Mouse (Mus musculus) brain, embryonic 14.5 days (tissue): ENCODE data around the gene Fmo1. TPM values are rescaled to one million over a fixed set of nuclear protein-coding genes. Genes with fewer than 3 reads are reported as not detected.

Experiments
- DNase-seq: peaks from one replicate; pipeline ENCODE4 v3.0.0-alpha.2; 2011; ENCODE audit warnings: low read depth
- CTCF ChIP-seq: fragments of 200-500 bp; IDR thresholded peaks from 2 replicates; pipeline ENCODE4 v1.5.1; 2012; ENCODE audit warnings: inconsistent platforms, mild to moderate bottlenecking, moderate library complexity, borderline replicate concordance; ENCODE audit not compliant: insufficient read depth, insufficient read length; ENCODE audit errors: extremely low read depth
- POLR2A ChIP-seq: fragments of 200-500 bp; IDR thresholded peaks from 2 replicates; pipeline ENCODE4 v1.6.1; 2012; ENCODE audit warnings: mild to moderate bottlenecking, inconsistent platforms, borderline replicate concordance; ENCODE audit not compliant: poor library complexity, insufficient read depth, insufficient read length, severe bottlenecking; ENCODE audit errors: extremely low read depth
- polyA plus RNA-seq: library from polyadenylated mRNA; depleted of rRNA; stranded (reverse); fragments of >200 nt; gene quantifications from 2 replicates; pipeline ENCODE4 v1.2.3, GENCODE M21; 2012; rRNA removed

Fmo1 gene
- polyA plus RNA-seq = 25.5 and 38.2 TPM in 2 replicates

- DNase-seq = no peak
- TF ChIP-seq CTCF = no peak
- no peak for TF ChIP-seq POLR2A
Measured at GRCm38 (mm10) chr1:162866280-162866681, at the start of gene Fmo1. Gene Fmo1 (minus strand): TSS chr1:162866610.

- DNase-seq = no peak
Measured at GRCm38 (mm10) chr1:162914932-162915556, 48.6 kb upstream of the Fmo1 start.

GRCm38 (mm10) chr1:162912085-162912484 is 45.7 kb upstream of the Fmo1 start:
- no peak for DNase-seq
- TF ChIP-seq CTCF (no peak), POLR2A (no peak)

More at GRCm38 (mm10) chr1:162914932-162915556, 48.6 kb upstream of the Fmo1 start:
- TF ChIP-seq CTCF (no peak), POLR2A (no peak)

DNA sequence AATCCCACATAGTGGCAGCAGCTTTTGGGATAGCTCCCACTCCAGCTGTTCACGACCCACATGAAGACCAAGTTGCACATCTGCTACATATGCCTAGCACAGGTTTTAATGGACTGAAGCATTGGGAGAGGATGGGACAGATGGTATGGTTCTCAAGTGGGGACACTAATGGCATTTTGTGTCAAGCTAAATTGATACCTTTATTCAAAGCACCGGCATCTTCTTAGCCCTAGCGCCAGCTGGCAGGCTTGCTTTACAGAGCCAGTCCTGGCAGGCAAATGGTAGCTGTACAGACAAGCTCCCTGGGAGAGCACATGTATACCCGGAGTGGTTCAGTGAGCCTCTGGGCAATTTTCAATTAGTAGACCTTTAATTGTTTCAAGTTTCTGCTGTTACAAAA is 35.5 kb upstream of the Fmo1 start:
- TF ChIP-seq POLR2A = no peak
- TF ChIP-seq CTCF = no peak
- DNase-seq = peak; percentile 77

DNA sequence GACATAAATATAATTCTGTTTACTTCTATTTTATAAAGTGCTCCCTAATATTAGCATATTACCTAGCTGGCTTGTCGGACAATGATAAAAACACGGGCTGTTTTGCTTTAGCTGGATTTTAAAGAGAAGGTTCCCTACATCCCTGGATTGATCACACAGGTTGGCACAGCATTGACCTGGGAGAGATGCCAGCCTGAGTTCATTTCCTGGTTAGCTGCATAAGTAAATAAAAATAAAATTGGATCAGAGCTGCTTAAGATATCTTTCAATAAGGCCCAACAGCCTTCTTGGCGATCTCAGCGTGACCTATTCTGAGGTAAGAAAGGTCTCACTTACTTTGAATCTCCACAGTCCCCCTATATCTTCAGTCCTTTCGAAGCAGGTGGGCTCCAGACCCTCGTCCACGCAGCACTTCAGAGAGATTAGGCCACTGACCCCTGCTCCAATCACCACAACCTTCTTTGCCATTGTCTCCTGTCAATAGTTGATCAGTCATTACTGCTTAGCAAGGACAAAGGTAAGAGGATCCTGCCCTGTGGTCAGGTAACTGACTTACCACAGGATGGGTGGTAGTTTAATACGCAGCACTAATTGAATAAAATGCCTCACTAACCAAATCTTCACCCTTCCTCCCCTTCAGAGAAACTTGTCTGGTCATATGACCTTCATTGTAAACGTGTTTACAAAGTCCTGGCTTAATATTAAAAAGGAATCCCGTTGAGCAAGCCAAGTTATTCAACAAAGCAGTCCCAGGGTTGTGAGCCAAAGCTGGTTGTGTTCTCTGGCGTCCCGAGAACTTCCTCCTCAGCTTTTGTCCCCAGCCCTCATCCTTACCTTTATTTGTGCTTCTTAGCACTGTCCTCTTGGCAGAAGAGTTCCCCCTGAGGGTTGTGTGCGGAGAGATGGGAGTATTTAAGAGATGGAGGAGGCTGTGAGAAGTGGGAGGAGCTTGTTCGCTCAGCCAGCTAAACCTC is 31.7 kb upstream of the Fmo1 start, which contains the start of gene Fmo2:
Gene Fmo2, minus strand, starts transcription at position 889 of the 974 bp plus-strand sequence.
- DNase-seq = no peak
- TF ChIP-seq POLR2A (no peak), CTCF (no peak)

DNA sequence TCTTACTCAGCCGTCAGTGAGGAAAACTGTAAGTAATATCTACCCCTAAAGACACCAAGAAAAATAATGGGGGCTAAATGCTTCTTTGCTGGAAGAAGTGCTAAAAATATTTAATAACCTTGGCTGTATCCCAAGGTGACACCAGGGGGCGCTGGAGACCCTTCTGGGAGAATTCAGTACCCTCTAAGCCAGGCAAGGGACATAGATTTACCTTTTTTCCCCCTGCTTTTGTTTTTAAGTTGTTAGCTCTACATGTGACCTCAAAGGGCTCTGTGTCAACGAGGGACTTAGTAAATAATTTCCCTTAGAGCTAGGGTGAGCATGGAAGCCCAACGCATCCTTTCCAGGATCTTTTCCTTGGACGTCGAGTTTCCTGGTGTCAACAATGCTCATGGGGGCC is 29.5 kb upstream of the Fmo1 start:
- DNase-seq = peak; percentile 76
- TF ChIP-seq CTCF (peak; percentile 73; the same call in 1 of the 2 replicates), POLR2A (no peak)

DNA sequence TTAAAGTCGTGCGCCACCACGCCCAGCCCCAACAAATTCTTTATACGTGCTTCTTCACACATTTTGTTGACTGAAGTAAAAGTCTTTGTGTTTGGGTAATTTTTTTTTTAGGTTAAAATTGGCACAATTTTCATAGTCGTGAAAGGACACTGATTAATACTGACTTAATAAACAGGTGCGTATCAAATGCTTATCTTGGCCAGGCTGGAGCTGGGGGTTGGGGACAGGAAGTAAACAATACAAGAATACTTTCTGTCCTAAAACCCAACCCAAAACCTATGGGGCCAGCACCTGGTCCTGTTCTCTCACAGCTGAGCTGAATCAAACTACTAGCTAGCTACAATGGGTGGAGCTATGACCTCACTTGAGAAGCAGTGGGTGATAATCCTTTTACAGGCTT is 26.6 kb upstream of the Fmo1 start:
- no peak for DNase-seq
- TF ChIP-seq CTCF (no peak), POLR2A (no peak)

DNA sequence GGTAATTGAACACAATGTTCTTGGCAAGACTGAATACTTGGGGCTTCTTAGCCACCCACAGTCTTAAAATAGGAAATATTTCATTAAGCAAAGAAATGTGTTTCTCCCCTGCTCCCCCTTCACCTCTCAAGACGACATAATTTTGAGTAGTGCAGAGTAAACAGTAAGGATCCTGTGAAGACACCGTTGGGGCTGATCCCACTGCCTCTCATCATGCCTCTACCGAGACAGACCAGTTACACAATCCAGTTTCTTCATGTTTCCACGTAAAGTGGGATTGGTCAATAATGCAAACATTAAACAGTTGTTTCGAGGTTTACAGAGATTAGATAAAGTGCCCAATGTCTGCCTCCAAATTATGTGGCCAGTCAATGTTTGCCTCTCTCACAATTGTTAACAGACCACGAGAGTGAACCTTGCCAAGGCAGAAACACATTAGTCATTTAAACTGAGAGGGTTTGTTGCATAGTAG is 25.6 kb upstream of the Fmo1 start:
- TF ChIP-seq POLR2A = no peak
- DNase-seq = no peak

GRCm38 (mm10) chr1:162888646-162889045 is 22.2 kb upstream of the Fmo1 start:
- TF ChIP-seq CTCF (no peak), POLR2A (no peak)
- DNase-seq = no peak

DNA sequence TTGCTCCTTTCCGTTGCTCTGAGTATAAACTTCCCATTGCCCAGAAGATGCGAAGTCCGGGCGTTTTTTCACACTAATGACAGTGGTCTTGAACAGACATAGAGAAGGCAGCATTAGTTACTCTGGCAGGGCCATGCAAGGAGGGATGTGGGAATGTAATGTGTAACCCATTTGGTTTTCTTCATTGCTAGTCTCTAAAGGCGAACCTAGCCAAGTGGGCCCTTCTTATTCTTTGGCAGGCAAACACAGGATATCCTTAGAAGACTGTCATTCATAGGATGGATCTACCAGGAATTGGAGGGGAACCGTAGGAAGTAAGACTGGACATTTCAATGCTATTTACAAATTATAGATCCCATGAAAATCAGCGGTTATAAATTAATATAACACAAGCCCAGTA is 21.2 kb upstream of the Fmo1 start:
- no peak for DNase-seq
- TF ChIP-seq CTCF = no peak
- TF ChIP-seq POLR2A = no peak

GRCm38 (mm10) chr1:162886138-162886816 is 19.9 kb upstream of the Fmo1 start:
- DNase-seq = no peak
- TF ChIP-seq POLR2A (no peak), CTCF (no peak)

DNA sequence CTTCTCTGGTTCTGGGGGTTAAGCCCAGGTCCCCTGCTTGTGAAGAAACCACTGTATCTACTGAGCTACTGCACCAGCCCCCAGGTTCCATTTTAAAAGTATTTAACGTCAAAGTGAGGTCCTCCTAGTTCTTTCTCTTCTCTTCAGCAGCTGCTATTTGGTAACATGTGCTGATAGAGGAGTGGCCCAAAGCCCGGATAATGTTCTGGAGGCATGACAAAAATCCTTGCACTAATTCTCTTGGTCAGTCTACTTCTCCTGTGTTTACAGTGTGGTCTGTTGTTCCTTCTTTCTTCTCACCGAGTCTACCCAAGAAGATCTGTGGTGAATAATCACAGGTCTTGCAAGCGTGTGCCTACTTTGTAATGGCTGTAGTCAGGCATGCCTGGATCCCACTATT is 16.3 kb upstream of the Fmo1 start:
- no peak for DNase-seq
- TF ChIP-seq POLR2A (no peak), CTCF (no peak)
